Mouse (Mus musculus) bone marrow, adult 2 months (tissue): Measurements from ENCODE around the gene Ints6. TPM values are rescaled to one million over a fixed set of nuclear protein-coding genes. Genes with fewer than 3 reads are reported as not detected.

ENCODE experiments used
- H3K27ac ChIP-seq: fragments of 200-500 bp; 2 replicates; pipeline ENCODE4 v1.5.1; 2012; ENCODE audit warnings: low read depth, mild to moderate bottlenecking, control low read depth, inconsistent platforms, low read length; ENCODE audit not compliant: control insufficient read depth, poor library complexity, insufficient read depth
- H3K4me1 ChIP-seq: fragments of 200-500 bp; 2 replicates; pipeline ENCODE4 v1.6.1; 2011; ENCODE audit warnings: low read length; ENCODE audit not compliant: control insufficient read depth, insufficient read depth
- H3K4me3 ChIP-seq: fragments of 200-500 bp; replicated peaks from 2 replicates; pipeline ENCODE3; 2011; ENCODE audit warnings: mild to moderate bottlenecking, low read depth, low read length, control low read depth; ENCODE audit not compliant: control insufficient read depth
- CTCF ChIP-seq: fragments of 200-500 bp; IDR thresholded peaks from 2 replicates; pipeline ENCODE4 v1.5.1; 2011; ENCODE audit warnings: low read length, control low read depth; ENCODE audit not compliant: control insufficient read depth, insufficient read depth
- POLR2A ChIP-seq: fragments of 200-500 bp; IDR thresholded peaks from 2 replicates; pipeline ENCODE4 v1.6.1; 2011; ENCODE audit warnings: low read depth, mild to moderate bottlenecking, control low read depth, low read length, borderline replicate concordance; ENCODE audit not compliant: control insufficient read depth
- WGBS: fragments of 180-500 bp; shearing (Covaris S2); methylation state at CpG from one replicate; pipeline ENCODE4 v1.1.7; 2018; 5-methylcytosine and 5-hydroxymethylcytosine counted together
- polyA plus RNA-seq: library from polyadenylated mRNA; stranded (reverse); fragments of >200 nt; gene quantifications from 2 replicates; pipeline ENCODE4 v1.2.4, GENCODE M21; 2011; ENCODE audit warnings: low replicate concordance; ENCODE audit not compliant: missing spikeins, insufficient read depth, insufficient read length

Gene Ints6
- polyA plus RNA-seq, result 5.6 and 9.9 TPM in 2 replicates

- under 1% methylated on average over 72 of the region's 72 CpGs for WGBS
- Histone ChIP-seq H3K27ac (peak within 1 kb of the TSS; percentile 96), H3K4me1 (no peaks in the 10 kb centered on the region), H3K4me3 (peak within 1 kb of the TSS; percentile 98)
- peak; percentile 100 for TF ChIP-seq POLR2A
- no peak for TF ChIP-seq CTCF
These were observed at the start of gene Ints6 for GRCm38 (mm10) chr14:62761036-62761881. TSS of gene Ints6 (minus strand) at chr14:62761169.

- TF ChIP-seq POLR2A, result no peak
- TF ChIP-seq CTCF, result no peak
These were observed 47.9 kb upstream of the Ints6 start for GRCm38 (mm10) chr14:62808661-62809523.

GRCm38 (mm10) chr14:62806921-62807320 lies 46.0 kb upstream of the Ints6 start:
- no peaks in the 10 kb centered on the region; the same call in 1 of the 2 replicates for H3K4me1 ChIP-seq
- WGBS, result 84% methylated on average over 3 of the region's 3 CpGs
- TF ChIP-seq POLR2A, result no peak
- TF ChIP-seq CTCF, result no peak
- H3K27ac ChIP-seq, result no peak overlapping the region
- no peak overlapping the region for H3K4me3 ChIP-seq

More at GRCm38 (mm10) chr14:62808661-62809523, 47.9 kb upstream of the Ints6 start:
- H3K4me3 ChIP-seq, result no peak overlapping the region
- no peaks in the 10 kb centered on the region; the same call in 1 of the 2 replicates for H3K4me1 ChIP-seq
- 41% methylated on average over 7 of the region's 7 CpGs for WGBS
- H3K27ac ChIP-seq, result no peak overlapping the region

- WGBS, result 80% methylated on average over 5 of the region's 5 CpGs
- Histone ChIP-seq H3K27ac (no peak overlapping the region), H3K4me1 (no peaks in the 10 kb centered on the region; the same call in 1 of the 2 replicates), H3K4me3 (no peak overlapping the region)
- TF ChIP-seq CTCF (no peak), POLR2A (no peak)
These were observed 42.2 kb upstream of the Ints6 start for GRCm38 (mm10) chr14:62803204-62803603.

- H3K27ac ChIP-seq, result no peak overlapping the region
- 77% methylated on average over 3 of the region's 3 CpGs for WGBS
- H3K4me3 ChIP-seq, result no peak overlapping the region
- H3K4me1 ChIP-seq, result no peaks in the 10 kb centered on the region
- no peak for TF ChIP-seq POLR2A
- TF ChIP-seq CTCF, result no peak
These were observed 39.8 kb upstream of the Ints6 start for GRCm38 (mm10) chr14:62800791-62801190.

GRCm38 (mm10) chr14:62798608-62799101 lies 37.7 kb upstream of the Ints6 start:
- Histone ChIP-seq H3K27ac (no peak overlapping the region), H3K4me3 (no peak overlapping the region), H3K4me1 (no peaks in the 10 kb centered on the region)
- no peak for TF ChIP-seq CTCF
- no peak for TF ChIP-seq POLR2A
- WGBS, result 23% methylated on average over 4 of the region's 4 CpGs

- TF ChIP-seq POLR2A (no peak), CTCF (no peak)
- WGBS, result 68% methylated on average over 7 of the region's 7 CpGs
These were observed 34.8 kb upstream of the Ints6 start for GRCm38 (mm10) chr14:62795719-62796118.

GRCm38 (mm10) chr14:62789282-62789681 lies 28.3 kb upstream of the Ints6 start:
- H3K4me3 ChIP-seq, result no peak overlapping the region
- H3K27ac ChIP-seq, result no peak overlapping the region
- WGBS, result 12% methylated on average over 4 of the region's 4 CpGs
- no peaks in the 10 kb centered on the region for H3K4me1 ChIP-seq
- TF ChIP-seq POLR2A (no peak), CTCF (no peak)

More at GRCm38 (mm10) chr14:62795719-62796118, 34.8 kb upstream of the Ints6 start:
- H3K4me1 ChIP-seq, result no peaks in the 10 kb centered on the region
- H3K27ac ChIP-seq, result no peak overlapping the region
- H3K4me3 ChIP-seq, result no peak overlapping the region
